16 mouse cellular contexts compared by ENCODE assay signal in genomic region chr10:7323258-7323657, GRCm38 (mm10).
DNase-seq lines count a peak whose midpoint lies in the region; ATAC-seq and TF ChIP-seq lines count a peak whose summit lies in the region.
"Had no signal": no experiment of that assay in that cellular context is flagged by ENCODE, and none has a peak within 500 bp of the region (broad histone marks: within the 10 kb centered on the region; RNA-seq: fewer than 3 reads in every experiment).

No protein-coding gene starts in this region.

- no peak overlapping the region for H3K4me2 ChIP-seq in lung, embryonic 14.5 days
- no peak overlapping the region for H3K4me2 ChIP-seq in heart, embryonic 16.5 days (ENCODE audit: low read depth, low read length)
- H3K4me2 ChIP-seq: embryonic facial prominence, embryonic 15.5 days; heart, embryonic 13.5 days; lung, embryonic 15.5 days had no signal

- no peaks in the 10 kb centered on the region for H3K9me3 ChIP-seq in lung, embryonic 14.5 days (ENCODE audit: low read depth, low read length)
- no peaks in the 10 kb centered on the region for H3K9me3 ChIP-seq in heart, embryonic 16.5 days (replicated peaks; ENCODE audit: control insufficient read depth, low read length)
- H3K9me3 ChIP-seq: embryonic facial prominence, embryonic 15.5 days; heart, embryonic 13.5 days; lung, embryonic 15.5 days had no signal

- H3K9ac ChIP-seq in lung, embryonic 14.5 days = no peak overlapping the region
- no peak overlapping the region for H3K9ac ChIP-seq in heart, embryonic 16.5 days (ENCODE audit: low read length)
- H3K9ac ChIP-seq: embryonic facial prominence, embryonic 15.5 days; heart, embryonic 13.5 days; lung, embryonic 15.5 days had no signal

- no peaks in the 10 kb centered on the region for H3K4me1 ChIP-seq in lung, embryonic 14.5 days (ENCODE audit: insufficient read depth)
- H3K4me1 ChIP-seq in lung, adult 2 months (ENCODE audit: control insufficient read depth, insufficient read depth, low read length) = no peaks in the 10 kb centered on the region
- H3K4me1 ChIP-seq in heart, embryonic 16.5 days (ENCODE audit: control insufficient read depth, insufficient read depth, low read length) = no peaks in the 10 kb centered on the region; the same call in 1 of the 2 replicates
- H3K4me1 ChIP-seq: heart, embryonic 13.5 days; lung, embryonic 15.5 days had no signal

- TF ChIP-seq POLR2A in lung, adult 2 months (IDR thresholded peaks at IDR 0.05; ENCODE audit: borderline replicate concordance, extremely low read depth, low read depth, low read length) = no peak

- peak; percentile 24 for DNase-seq in embryo, embryonic 10 days (ENCODE audit: low spot score)
- no peak for DNase-seq in embryo, embryonic 9.5 days (ENCODE audit: extremely low spot score)
- peak; percentile 8 for DNase-seq in lung, embryonic 14.5 days
- no peak for DNase-seq in lung, adult 2 months
- no peak for DNase-seq in urinary bladder, postnatal 10 days (ENCODE audit: low spot score)
- no peak for DNase-seq in thymus, postnatal 36 days
- no peak for DNase-seq in urinary bladder, postnatal 4 days (ENCODE audit: low spot score in 2 of 2)
- DNase-seq: B cell, adult 2 months; layer of hippocampus, adult 9-11 months; left cerebral cortex, postnatal 4 days had no signal

- no peak for TF ChIP-seq CTCF in lung, embryonic 14.5 days (IDR thresholded peaks at IDR 0.05; ENCODE audit: low read depth)
- TF ChIP-seq CTCF in lung, adult 2 months (IDR thresholded peaks at IDR 0.05; ENCODE audit: insufficient read depth, low read length) = no peak

- ATAC-seq in lung, embryonic 14.5 days (ENCODE audit: insufficient read depth) = no peak
- peak; percentile 70; the same call in 1 of the 2 replicates for ATAC-seq in heart, embryonic 16.5 days (replicated peaks; ENCODE audit: extremely low read depth, insufficient read depth, low FRiP score)
- ATAC-seq: hindbrain, postnatal 0 days had no signal

- no peak overlapping the region for H3K27ac ChIP-seq in lung, embryonic 14.5 days (ENCODE audit: low read depth)
- H3K27ac ChIP-seq in heart, embryonic 16.5 days (ENCODE audit: low read length) = no peak overlapping the region
- H3K27ac ChIP-seq: embryonic facial prominence, embryonic 15.5 days; heart, embryonic 13.5 days; hindbrain, postnatal 0 days; lung, embryonic 15.5 days; stomach, postnatal 0 days had no signal

- 27% methylated on average over 3 of the region's 3 CpGs for WGBS in lung, embryonic 14.5 days
- 28% methylated on average over 3 of the region's 3 CpGs for WGBS in lung, adult 2 months
- WGBS in heart, embryonic 16.5 days = 22% methylated on average over 3 of the region's 3 CpGs

- H3K27me3 ChIP-seq in lung, embryonic 14.5 days (ENCODE audit: insufficient read depth, low read length) = no peaks in the 10 kb centered on the region
- no peaks in the 10 kb centered on the region for H3K27me3 ChIP-seq in heart, embryonic 16.5 days (ENCODE audit: control insufficient read depth, insufficient read depth, low read length)
- H3K27me3 ChIP-seq: embryonic facial prominence, embryonic 15.5 days; heart, embryonic 13.5 days; lung, embryonic 15.5 days had no signal

- H3K4me3 ChIP-seq in lung, embryonic 14.5 days (ENCODE audit: low read depth, low read length) = no peak overlapping the region
- H3K4me3 ChIP-seq in lung, adult 2 months (replicated peaks; ENCODE audit: extremely low read depth, low read depth, low read length) = no peak overlapping the region
- H3K4me3 ChIP-seq in heart, embryonic 16.5 days (ENCODE audit: low read length) = no peak overlapping the region
- H3K4me3 ChIP-seq: embryonic facial prominence, embryonic 15.5 days; heart, embryonic 13.5 days; lung, embryonic 15.5 days had no signal

- no peaks in the 10 kb centered on the region for H3K36me3 ChIP-seq in lung, embryonic 14.5 days (ENCODE audit: insufficient read depth)
- no peaks in the 10 kb centered on the region for H3K36me3 ChIP-seq in heart, embryonic 16.5 days (ENCODE audit: control insufficient read depth, insufficient read depth)
- H3K36me3 ChIP-seq: embryonic facial prominence, embryonic 15.5 days; heart, embryonic 13.5 days; lung, embryonic 15.5 days had no signal

Comparison
In these comparisons a context has a peak if more than half of its experiments do, and no peak if none do; other contexts are left out.
1. DNase-seq: peak in embryo, embryonic 10 days (single experiment) and lung, embryonic 14.5 days (single experiment); none in embryo, embryonic 9.5 days (single experiment), lung, adult 2 months (single experiment), urinary bladder, postnatal 10 days (single experiment), thymus, postnatal 36 days (0 of 2) and urinary bladder, postnatal 4 days (0 of 2).